Mouse (Mus musculus): ENCODE results near the gene Rpl29. TPM values are rescaled to one million over a fixed set of nuclear protein-coding genes. Genes with fewer than 3 reads are reported as not detected.

Gene Rpl29
- polyA plus RNA-seq (2012; rRNA removed) = 357 and 448 TPM in 2 replicates

DNA sequence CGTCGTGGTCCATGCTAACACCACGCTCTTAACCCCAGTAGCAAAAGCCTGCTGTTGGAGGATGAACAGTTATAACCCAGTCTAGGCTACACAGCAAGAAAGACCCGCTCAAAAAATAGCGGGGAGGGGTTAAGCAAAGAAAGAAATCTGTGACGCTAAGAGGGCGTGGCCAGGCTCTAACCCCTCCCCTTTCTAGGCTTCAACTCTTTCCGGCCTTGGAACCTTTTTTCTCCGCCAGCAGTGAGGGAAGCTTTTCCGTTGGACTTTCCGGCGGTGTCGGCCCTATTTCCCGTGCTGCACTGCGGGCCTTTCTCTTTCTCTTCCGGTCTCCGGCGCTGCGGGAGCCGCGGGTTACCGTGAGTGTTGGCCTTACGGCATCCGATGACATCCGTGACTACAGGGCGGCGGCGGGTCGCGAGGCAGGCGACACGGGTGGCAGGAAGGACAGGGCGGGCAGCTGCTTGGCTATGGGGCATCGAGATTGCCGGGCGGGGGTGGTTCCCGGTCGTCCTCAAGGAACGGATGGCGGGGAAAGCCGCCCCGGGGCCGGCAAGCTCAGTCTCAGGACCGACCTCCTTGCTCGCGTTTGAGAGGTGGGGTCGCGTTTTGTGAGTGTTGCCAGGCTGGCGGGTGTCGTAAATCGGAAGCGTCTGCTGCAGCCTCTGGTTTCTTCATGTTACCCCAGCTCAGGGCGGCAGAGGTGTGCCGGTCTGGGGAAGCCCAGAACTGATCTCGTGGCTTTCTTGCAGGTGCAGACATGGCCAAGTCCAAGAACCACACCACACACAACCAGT, at the start of gene Rpl29:
Rpl29 (plus strand) TSS at position 234 of the 794 bp plus-strand sequence.
- TF ChIP-seq POLR2A (IDR thresholded peaks at IDR 0.05; ENCODE audit: control insufficient read depth, low read depth, low read length) (peak; percentile 58; the same call in 1 of the 2 replicates), CTCF (IDR thresholded peaks at IDR 0.05; ENCODE audit: control insufficient read depth, insufficient read depth, insufficient replicate concordance, low read depth, low read length) (no peak)
- H3K4me3 ChIP-seq (ENCODE audit: control insufficient read depth, low read depth, low read length) = peak within 1 kb of the TSS; percentile 87
- H3K27ac ChIP-seq (ENCODE audit: control insufficient read depth, insufficient read depth, low read depth, low read length) = peak within 1 kb of the TSS; percentile 82
- peaks cover 2% of the 10 kb centered on the region; the same call in 1 of the 2 replicates for H3K4me1 ChIP-seq (ENCODE audit: control insufficient read depth, insufficient read depth, low read length)
- H3K27me3 ChIP-seq (ENCODE audit: control insufficient read depth, insufficient read depth, low read length) = no peaks in the 10 kb centered on the region
- no peaks in the 10 kb centered on the region; the same call in none of the 2 replicates for H3K36me3 ChIP-seq (ENCODE audit: control insufficient read depth, insufficient read depth, low read length)

DNA sequence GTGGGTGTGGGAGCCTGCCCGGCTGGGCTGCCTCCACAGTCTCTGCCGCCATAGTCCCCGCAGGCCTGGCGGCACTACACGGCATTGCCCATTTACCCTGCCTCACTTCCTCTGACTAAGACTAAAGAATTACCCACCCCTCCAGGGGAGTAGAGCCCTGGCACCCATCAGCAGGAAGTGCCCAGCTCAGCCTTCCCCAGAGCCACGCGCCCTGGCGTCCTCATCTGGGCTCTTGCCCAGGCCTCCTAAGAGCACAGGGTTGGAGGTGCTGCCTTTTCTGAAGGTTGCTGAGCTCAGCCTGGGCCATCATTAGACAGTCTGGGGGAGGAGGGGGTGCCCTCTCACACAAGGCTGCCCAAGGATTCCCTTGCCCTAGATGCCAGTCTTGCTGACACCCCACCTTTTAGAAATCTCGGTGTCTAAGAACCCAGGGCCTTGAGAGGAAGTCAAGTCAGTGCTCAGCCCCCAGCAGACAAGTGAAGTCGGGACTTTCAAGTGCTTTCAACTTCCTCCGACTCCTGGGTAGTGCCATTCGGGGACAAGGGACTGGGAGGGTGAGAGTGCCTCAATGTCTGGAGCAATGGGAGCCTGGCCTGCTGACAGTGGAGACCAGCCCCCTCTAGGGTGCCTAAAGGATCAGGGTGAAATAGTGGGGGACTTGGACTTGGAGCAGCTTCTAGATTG, 42.9 kb upstream of the Rpl29 start:
- Histone ChIP-seq H3K27ac (ENCODE audit: control insufficient read depth, insufficient read depth, low read depth, low read length) (no peak overlapping the region), H3K4me1 (ENCODE audit: control insufficient read depth, insufficient read depth, low read length) (no peaks in the 10 kb centered on the region), H3K36me3 (ENCODE audit: control insufficient read depth, insufficient read depth, low read length) (no peaks in the 10 kb centered on the region), H3K27me3 (ENCODE audit: control insufficient read depth, insufficient read depth, low read length) (no peaks in the 10 kb centered on the region), H3K4me3 (ENCODE audit: control insufficient read depth, low read depth, low read length) (no peak overlapping the region)
- TF ChIP-seq CTCF (IDR thresholded peaks at IDR 0.05; ENCODE audit: control insufficient read depth, insufficient read depth, insufficient replicate concordance, low read depth, low read length) = no peak
- no peak for TF ChIP-seq POLR2A (IDR thresholded peaks at IDR 0.05; ENCODE audit: control insufficient read depth, low read depth, low read length)

DNA sequence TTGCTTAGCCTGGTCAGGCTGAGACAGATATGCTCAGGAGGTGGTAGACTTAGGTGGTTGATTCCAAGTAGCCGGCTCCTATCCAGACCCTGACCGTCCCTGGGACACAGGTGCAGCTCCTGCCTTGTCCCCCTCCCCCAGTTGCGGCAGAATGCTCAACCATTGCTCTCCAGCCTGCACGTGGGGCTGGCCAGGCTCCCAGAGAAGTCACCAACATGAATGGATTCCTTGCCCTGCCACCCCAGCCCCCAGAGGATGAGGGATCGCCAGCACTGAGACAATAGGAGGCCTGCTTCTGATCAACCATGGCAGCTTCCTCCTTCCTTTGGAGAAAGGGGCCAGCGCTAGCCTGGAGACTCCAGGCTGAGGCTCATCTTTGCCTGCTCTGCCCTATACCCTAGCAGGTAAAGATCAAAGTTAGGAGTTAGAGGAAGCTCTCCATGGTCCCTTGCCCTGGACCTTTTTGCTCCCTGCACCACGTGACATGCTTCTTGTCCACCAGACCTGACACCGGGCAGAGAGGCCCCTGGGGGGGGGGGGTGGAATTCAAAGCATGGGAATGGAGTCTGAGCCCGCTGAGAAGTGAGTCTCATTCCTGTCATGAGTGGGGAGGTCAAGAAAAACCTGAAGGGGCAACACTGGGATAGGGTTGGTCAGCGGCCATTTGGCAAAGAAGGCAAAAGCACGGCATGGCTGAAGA, 36.3 kb upstream of the Rpl29 start:
- H3K4me3 ChIP-seq (ENCODE audit: control insufficient read depth, low read depth, low read length) = no peak overlapping the region
- no peak for TF ChIP-seq POLR2A (IDR thresholded peaks at IDR 0.05; ENCODE audit: control insufficient read depth, low read depth, low read length)
- H3K27ac ChIP-seq (ENCODE audit: control insufficient read depth, insufficient read depth, low read depth, low read length) = no peak overlapping the region
- no peaks in the 10 kb centered on the region for H3K27me3 ChIP-seq (ENCODE audit: control insufficient read depth, insufficient read depth, low read length)
- no peaks in the 10 kb centered on the region for H3K4me1 ChIP-seq (ENCODE audit: control insufficient read depth, insufficient read depth, low read length)
- no peaks in the 10 kb centered on the region for H3K36me3 ChIP-seq (ENCODE audit: control insufficient read depth, insufficient read depth, low read length)

DNA sequence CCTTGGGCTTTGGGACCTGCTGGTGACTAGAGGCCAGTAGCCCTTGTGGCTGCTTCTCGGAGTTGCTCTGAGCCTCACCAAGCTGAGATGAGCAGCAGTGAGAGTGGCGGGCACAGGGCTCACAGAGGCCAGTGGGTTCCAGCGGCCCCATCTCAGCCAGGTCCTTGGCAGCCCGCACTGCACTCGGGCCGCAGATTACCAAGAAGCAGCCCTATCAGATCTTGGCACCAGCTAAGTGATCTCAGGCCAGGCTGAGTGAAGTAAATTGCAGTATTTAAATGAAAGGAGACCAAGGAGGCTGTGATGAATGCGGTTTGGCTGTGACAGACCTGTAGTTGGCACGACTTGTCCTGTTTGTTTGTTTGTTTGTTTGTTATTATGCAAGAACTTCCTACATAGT, 35.7 kb upstream of the Rpl29 start:
- Histone ChIP-seq H3K27me3 (ENCODE audit: control insufficient read depth, insufficient read depth, low read length) (no peaks in the 10 kb centered on the region), H3K4me1 (ENCODE audit: control insufficient read depth, insufficient read depth, low read length) (no peaks in the 10 kb centered on the region), H3K27ac (ENCODE audit: control insufficient read depth, insufficient read depth, low read depth, low read length) (no peak overlapping the region), H3K4me3 (ENCODE audit: control insufficient read depth, low read depth, low read length) (no peak overlapping the region), H3K36me3 (ENCODE audit: control insufficient read depth, insufficient read depth, low read length) (no peaks in the 10 kb centered on the region)
- TF ChIP-seq POLR2A (IDR thresholded peaks at IDR 0.05; ENCODE audit: control insufficient read depth, low read depth, low read length) (no peak), CTCF (IDR thresholded peaks at IDR 0.05; ENCODE audit: control insufficient read depth, insufficient read depth, insufficient replicate concordance, low read depth, low read length) (no peak)

DNA sequence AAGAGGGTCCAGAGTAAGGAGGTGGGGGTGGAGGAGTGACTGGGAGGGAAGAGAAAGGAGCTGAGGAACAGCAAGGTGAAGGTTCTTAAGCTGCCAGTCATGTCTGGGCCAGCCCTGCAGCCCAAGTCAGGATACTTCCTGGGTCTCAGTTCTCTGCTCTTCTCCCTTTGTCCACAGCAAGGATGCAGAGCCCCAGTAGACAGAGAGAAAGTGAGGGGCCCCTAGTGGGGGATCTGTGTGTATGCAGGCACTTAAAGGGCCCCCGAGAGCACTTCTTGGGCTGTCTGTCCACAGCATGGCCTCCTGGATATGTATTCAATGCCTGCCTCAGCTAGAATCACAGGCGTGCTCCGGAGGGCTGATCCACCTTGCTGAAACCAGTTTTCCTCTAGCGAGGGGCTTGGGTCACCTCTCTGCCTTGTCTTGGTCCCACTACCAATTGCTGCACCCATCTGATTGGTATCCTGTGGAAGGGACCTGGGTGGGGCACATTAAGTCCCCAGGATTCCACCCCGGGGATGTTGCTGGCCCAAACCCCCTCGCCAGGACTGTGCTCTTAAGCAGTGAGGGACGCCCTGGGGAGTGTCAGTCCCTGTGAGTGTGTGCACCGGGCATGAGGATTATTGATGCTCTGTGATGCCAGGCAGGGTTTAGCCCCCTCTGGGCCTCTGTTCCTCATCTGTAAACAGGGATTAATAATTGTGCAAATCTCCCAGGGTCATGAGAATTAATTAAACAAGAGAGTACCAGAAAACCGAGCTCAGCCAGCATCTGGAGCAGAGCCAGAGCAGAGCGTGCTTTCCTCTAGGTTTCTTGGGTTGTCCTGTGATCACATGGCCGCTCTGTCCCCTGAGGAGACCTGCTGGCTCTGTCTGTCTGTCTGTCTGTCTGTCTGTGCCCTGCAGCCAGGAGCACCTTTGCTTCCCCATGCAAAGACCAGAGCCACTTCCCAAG, 34.3 kb upstream of the Rpl29 start:
- no peak overlapping the region for H3K27ac ChIP-seq (ENCODE audit: control insufficient read depth, insufficient read depth, low read depth, low read length)
- TF ChIP-seq CTCF (IDR thresholded peaks at IDR 0.05; ENCODE audit: control insufficient read depth, insufficient read depth, insufficient replicate concordance, low read depth, low read length) = no peak
- no peak for TF ChIP-seq POLR2A (IDR thresholded peaks at IDR 0.05; ENCODE audit: control insufficient read depth, low read depth, low read length)
- H3K4me1 ChIP-seq (ENCODE audit: control insufficient read depth, insufficient read depth, low read length) = no peaks in the 10 kb centered on the region
- H3K4me3 ChIP-seq (ENCODE audit: control insufficient read depth, low read depth, low read length) = no peak overlapping the region
- no peaks in the 10 kb centered on the region for H3K36me3 ChIP-seq (ENCODE audit: control insufficient read depth, insufficient read depth, low read length)
- H3K27me3 ChIP-seq (ENCODE audit: control insufficient read depth, insufficient read depth, low read length) = no peaks in the 10 kb centered on the region

DNA sequence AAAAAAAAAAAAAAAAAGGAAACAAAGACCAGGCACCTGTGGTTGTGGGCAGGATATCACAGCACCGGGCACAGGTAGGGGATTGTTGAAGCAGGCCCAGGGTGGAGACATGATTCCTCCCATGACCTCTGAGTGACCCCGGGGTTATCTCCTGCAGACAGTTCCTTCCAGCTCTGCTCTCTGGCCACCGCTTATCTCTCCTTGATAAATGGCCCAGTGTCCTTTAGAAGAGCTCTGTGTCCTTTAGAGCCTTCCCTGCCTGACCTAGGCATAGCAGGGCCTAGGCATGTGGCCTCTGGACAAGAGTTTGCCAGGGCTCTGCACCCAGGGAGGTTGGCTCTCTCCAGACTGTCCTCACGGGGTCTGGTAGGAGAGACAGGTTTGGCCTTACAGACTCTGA, 31.5 kb upstream of the Rpl29 start:
- Histone ChIP-seq H3K4me1 (ENCODE audit: control insufficient read depth, insufficient read depth, low read length) (no peaks in the 10 kb centered on the region), H3K27ac (ENCODE audit: control insufficient read depth, insufficient read depth, low read depth, low read length) (no peak overlapping the region; the same call in 1 of the 2 replicates), H3K27me3 (ENCODE audit: control insufficient read depth, insufficient read depth, low read length) (no peaks in the 10 kb centered on the region), H3K4me3 (ENCODE audit: control insufficient read depth, low read depth, low read length) (no peak overlapping the region), H3K36me3 (ENCODE audit: control insufficient read depth, insufficient read depth, low read length) (no peaks in the 10 kb centered on the region)
- TF ChIP-seq POLR2A (IDR thresholded peaks at IDR 0.05; ENCODE audit: control insufficient read depth, low read depth, low read length) = no peak
- TF ChIP-seq CTCF (IDR thresholded peaks at IDR 0.05; ENCODE audit: control insufficient read depth, insufficient read depth, insufficient replicate concordance, low read depth, low read length) = no peak

Measured in testis, adult 2 months (tissue).